Mouse (Mus musculus) gastrocnemius, adult 8-10 months (tissue): ENCODE data around the gene Ckap2. TPM values are rescaled to one million over a fixed set of nuclear protein-coding genes. Genes with fewer than 3 reads are reported as not detected.

ENCODE experiments used
- DNase-seq, 2 experiments: peaks; one replicate each; pipeline ENCODE4 v3.0.0; 2022; ENCODE audit warnings: low spot score in 2 of 2
- total RNA-seq, 4 experiments: library from RNA; stranded (reverse); gene quantifications; 2 replicates each; pipeline ENCODE4 v1.2.4; 2022

Ckap2 gene
- total RNA-seq: under 1 TPM in 1 of 4 experiments, not detected in 3; 0.29 TPM

GRCm38 (mm10) chr8:22185431-22186397 lies at the start of gene Ckap2:
Gene Ckap2, minus strand, starts transcription at chr8:22185819.
- DNase-seq: peak; percentile 76 to 78

- no peak for DNase-seq
These were observed 43.0 kb upstream of the Ckap2 start for GRCm38 (mm10) chr8:22228621-22229020.

- peak; percentile 18 to 46 for DNase-seq
These were observed 41.6 kb upstream of the Ckap2 start, which contains the start of gene Thsd1 for GRCm38 (mm10) chr8:22227061-22227877. Gene Thsd1, plus strand, starts transcription at chr8:22227313.

GRCm38 (mm10) chr8:22226361-22226760 lies 40.7 kb upstream of the Ckap2 start:
- DNase-seq: no peak

GRCm38 (mm10) chr8:22214826-22215225 lies 29.2 kb upstream of the Ckap2 start:
- no peak for DNase-seq

GRCm38 (mm10) chr8:22209012-22209411 lies 23.4 kb upstream of the Ckap2 start:
- no peak for DNase-seq

GRCm38 (mm10) chr8:22207535-22207934 lies 21.9 kb upstream of the Ckap2 start:
- no peak for DNase-seq

- no peak for DNase-seq
These were observed 13.9 kb upstream of the Ckap2 start for GRCm38 (mm10) chr8:22199481-22199880.

GRCm38 (mm10) chr8:22197914-22198313 lies 12.3 kb upstream of the Ckap2 start:
- DNase-seq: no peak

- no peak for DNase-seq
These were observed 7.9 kb upstream of the Ckap2 start for GRCm38 (mm10) chr8:22193432-22194010.

GRCm38 (mm10) chr8:22192660-22193431 lies 7.2 kb upstream of the Ckap2 start, which contains the start of gene Vps36:
Gene Vps36, plus strand, starts transcription at chr8:22192809.
- peak; percentile 84 for DNase-seq

GRCm38 (mm10) chr8:22184884-22185283 lies 735 bp downstream of the Ckap2 start:
- DNase-seq: no peak

GRCm38 (mm10) chr8:22175966-22176365 lies 9.7 kb downstream of the Ckap2 start:
- DNase-seq: no peak

- DNase-seq: no peak
These were observed 16.5 kb downstream of the Ckap2 start for GRCm38 (mm10) chr8:22169167-22169566.

GRCm38 (mm10) chr8:22166080-22166603 lies 19.5 kb downstream of the Ckap2 start, which contains the start of gene Nek3:
Gene Nek3, minus strand, starts transcription at chr8:22166435.
- DNase-seq: peak; percentile 67 to 84

- no peak for DNase-seq
These were observed 20.2 kb downstream of the Ckap2 start for GRCm38 (mm10) chr8:22165251-22166079.

- DNase-seq: no peak
These were observed 21.2 kb downstream of the Ckap2 start for GRCm38 (mm10) chr8:22164431-22164830.

- DNase-seq: no peak
These were observed 23.4 kb downstream of the Ckap2 start for GRCm38 (mm10) chr8:22162206-22162605.

- no peak for DNase-seq
These were observed 35.3 kb downstream of the Ckap2 start for GRCm38 (mm10) chr8:22150345-22150663.
